Mouse (Mus musculus) E14TG2a.4 (cell line): ENCODE measurements around the gene Trmt1.

Experiments used
- CTCF ChIP-seq: conservative IDR thresholded peaks from 2 replicates; pipeline ENCODE4 v1.5.1; 2014; ENCODE audit warnings: low read length
- NANOG ChIP-seq: IDR thresholded peaks from 2 replicates; pipeline ENCODE4 v1.6.1; 2014; ENCODE audit warnings: borderline replicate concordance, low read length, mixed read lengths

DNA sequence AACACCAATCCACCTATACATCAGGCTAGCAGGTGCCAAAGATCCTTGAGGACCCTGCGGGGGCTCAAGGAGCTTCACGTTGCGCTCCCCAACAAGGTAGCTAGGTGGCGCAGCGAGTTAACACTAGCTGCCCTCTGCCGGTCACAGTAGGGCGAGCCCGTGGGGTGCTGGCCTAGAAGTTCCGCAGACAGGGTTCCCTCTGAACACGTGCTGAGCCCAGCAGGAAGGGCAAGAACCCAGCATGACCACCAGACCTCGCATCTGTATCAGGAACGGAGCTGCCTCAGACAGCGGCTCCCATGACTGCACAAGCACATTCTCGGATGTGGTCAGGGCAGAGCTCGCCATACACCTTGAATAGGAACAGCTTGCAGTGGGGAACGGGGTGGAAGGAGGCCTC lies 51.5 kb downstream of the Trmt1 start:
- TF ChIP-seq CTCF: peak; percentile 86
- TF ChIP-seq NANOG: no peak
